Mouse (Mus musculus) midbrain, embryonic 16.5 days (tissue): ENCODE results near the gene Ccnd1. TPM values are rescaled to one million over a fixed set of nuclear protein-coding genes. Genes with fewer than 3 reads are reported as not detected.

ENCODE experiments used
- ATAC-seq: fragments of 200-750 bp; cut with Nextera tagmentation; 2 replicates; pipeline ENCODE4 v1.8.0; 2017; ENCODE audit warnings: moderate TSS enrichment
- H3K27ac ChIP-seq: fragments of 300-500 bp; sonication (generic); 2 replicates; pipeline ENCODE4 v1.5.1; 2014; ENCODE audit warnings: mild to moderate bottlenecking, low read length, mixed read lengths
- H3K27me3 ChIP-seq: fragments of 300-500 bp; sonication (generic); 2 replicates; pipeline ENCODE4 v1.6.1; 2014; ENCODE audit warnings: low read depth, low read length, mixed read lengths; ENCODE audit not compliant: control insufficient read depth, insufficient read depth
- H3K36me3 ChIP-seq: fragments of 300-500 bp; sonication (generic); 2 replicates; pipeline ENCODE4 v1.6.1; 2014; ENCODE audit warnings: mild to moderate bottlenecking, low read length, moderate library complexity, mixed read lengths; ENCODE audit not compliant: control insufficient read depth, insufficient read depth
- H3K4me1 ChIP-seq: fragments of 300-500 bp; sonication (generic); 2 replicates; pipeline ENCODE4 v1.6.1; 2014; ENCODE audit warnings: mild to moderate bottlenecking, low read length, mixed read lengths; ENCODE audit not compliant: control insufficient read depth, insufficient read depth
- H3K4me2 ChIP-seq: fragments of 300-500 bp; sonication (generic); 2 replicates; pipeline ENCODE4 v1.6.1; 2014; ENCODE audit warnings: mild to moderate bottlenecking, low read length, mixed read lengths
- H3K4me3 ChIP-seq: fragments of 300-500 bp; sonication (generic); 2 replicates; pipeline ENCODE4 v1.5.1; 2014; ENCODE audit warnings: low read depth, mild to moderate bottlenecking, low read length, moderate library complexity, mixed read lengths
- H3K9ac ChIP-seq: fragments of 300-500 bp; sonication (generic); 2 replicates; pipeline ENCODE4 v1.6.1; 2014; ENCODE audit warnings: low read depth, low read length, mixed read lengths
- H3K9me3 ChIP-seq: fragments of 300-500 bp; sonication (generic); replicated peaks from 2 replicates; pipeline ENCODE4 v1.6.1; 2014; ENCODE audit warnings: mild to moderate bottlenecking, low read length, mixed read lengths; ENCODE audit not compliant: control insufficient read depth, poor library complexity, severe bottlenecking
- WGBS: fragments of 180-500 bp; shearing (Covaris S2); extraction: QIAGEN DNeasy Blood & Tissue Kit; methylation state at CpG from one replicate; pipeline ENCODE4 v1.1.7; 2014; 5-methylcytosine and 5-hydroxymethylcytosine counted together
- polyA plus RNA-seq: library from polyadenylated mRNA; unstranded; fragments of >200 nt; fragmentation: Nextera tagmentation; extraction: Ambion mirVana; gene quantifications from 2 replicates; pipeline ENCODE4 v1.2.1, GENCODE M21; 2015

Gene Ccnd1
- polyA plus RNA-seq, 1 experiment from 2014 or later, result 21.5 TPM

DNA sequence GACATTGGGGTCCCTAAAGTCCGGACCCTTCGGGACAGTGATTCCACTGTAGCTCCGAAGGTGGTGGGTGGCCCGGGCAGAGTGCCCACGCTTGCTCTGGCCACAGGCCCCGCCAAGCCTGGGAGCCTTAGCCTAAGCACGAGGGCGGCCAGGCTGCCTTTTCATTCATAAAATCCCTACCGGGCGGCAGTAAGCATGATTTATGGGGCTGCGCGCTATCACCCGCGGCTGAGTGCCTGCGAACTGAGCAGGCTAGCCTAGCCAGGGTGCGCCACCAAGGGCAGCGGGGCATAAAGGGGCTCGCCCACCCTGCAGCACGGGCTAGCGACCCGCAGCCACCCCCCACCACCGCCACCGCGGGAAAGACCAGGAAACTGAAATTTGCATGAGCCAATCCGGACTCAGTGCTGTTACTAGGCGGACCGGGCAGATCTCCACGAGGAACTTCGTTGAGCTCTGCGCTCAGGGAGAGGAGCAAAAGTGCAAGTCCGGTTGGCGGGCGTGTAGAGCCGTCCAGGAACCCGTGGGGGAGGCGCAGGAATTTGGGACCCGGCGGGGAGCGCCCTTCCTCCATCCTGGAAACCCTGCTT lies 1.6 kb upstream of the Ccnd1 start:
- Histone ChIP-seq H3K4me2 (peak overlapping the region; percentile 99), H3K9ac (peak overlapping the region; percentile 55), H3K27ac (peak overlapping the region; percentile 72), H3K9me3 (no peaks in the 10 kb centered on the region), H3K4me3 (peak overlapping the region; percentile 42), H3K4me1 (peaks cover 51% of the 10 kb centered on the region), H3K36me3 (no peaks in the 10 kb centered on the region), H3K27me3 (peaks cover 42% of the 10 kb centered on the region)
- ATAC-seq, result peak; percentile 49
- under 1% methylated on average over 39 of the region's 39 CpGs for WGBS

- Histone ChIP-seq H3K9ac (no peak overlapping the region), H3K27ac (no peak overlapping the region; the same call in 1 of the 2 replicates), H3K9me3 (no peaks in the 10 kb centered on the region), H3K27me3 (peaks cover 42% of the 10 kb centered on the region), H3K36me3 (no peaks in the 10 kb centered on the region), H3K4me2 (peak overlapping the region; percentile 96), H3K4me3 (no peak overlapping the region; the same call in 1 of the 2 replicates), H3K4me1 (peaks cover 54% of the 10 kb centered on the region)
- no peak for ATAC-seq
- 2% methylated on average over 11 of the region's 11 CpGs for WGBS
Measured at GRCm38 (mm10) chr7:144940585-144940984, 860 bp upstream of the Ccnd1 start.

DNA sequence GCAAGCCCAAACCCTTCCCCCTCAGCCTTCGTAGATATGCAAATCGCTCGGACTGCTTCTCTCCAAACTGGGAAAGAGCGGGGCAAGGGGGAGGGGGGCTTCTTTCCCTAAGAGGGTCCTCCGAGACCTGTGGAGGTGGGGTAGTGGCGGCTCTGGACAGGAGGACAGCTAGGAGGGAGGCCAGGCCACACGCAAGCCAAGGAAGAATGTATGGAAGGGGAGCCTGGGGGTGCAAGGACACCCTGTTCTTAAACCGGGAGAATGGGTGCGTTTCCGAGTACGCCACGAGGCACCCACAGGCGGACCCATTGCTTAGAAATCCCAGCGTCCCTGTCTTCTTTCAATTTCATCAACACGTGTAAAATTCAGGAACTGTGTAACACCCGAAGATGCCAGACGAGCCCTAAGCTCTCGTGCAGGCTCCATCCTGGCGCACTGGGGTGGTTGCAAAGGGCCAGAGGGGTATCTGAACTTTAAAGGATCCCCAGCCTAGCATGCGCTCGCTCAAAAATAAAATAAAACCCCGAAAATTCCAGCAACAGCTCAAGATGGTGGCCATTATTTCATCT lies 362 bp upstream of the Ccnd1 start:
- no peaks in the 10 kb centered on the region for H3K9me3 ChIP-seq
- peaks cover 56% of the 10 kb centered on the region for H3K4me1 ChIP-seq
- H3K4me3 ChIP-seq, result peak overlapping the region; percentile 48
- peak overlapping the region; percentile 96 for H3K4me2 ChIP-seq
- H3K9ac ChIP-seq, result no peak overlapping the region
- H3K36me3 ChIP-seq, result no peaks in the 10 kb centered on the region
- 0% methylated on average over 22 of the region's 22 CpGs for WGBS
- ATAC-seq, result no peak
- H3K27me3 ChIP-seq, result peaks cover 42% of the 10 kb centered on the region
- H3K27ac ChIP-seq, result peak overlapping the region; percentile 7; the same call in 1 of the 2 replicates

DNA sequence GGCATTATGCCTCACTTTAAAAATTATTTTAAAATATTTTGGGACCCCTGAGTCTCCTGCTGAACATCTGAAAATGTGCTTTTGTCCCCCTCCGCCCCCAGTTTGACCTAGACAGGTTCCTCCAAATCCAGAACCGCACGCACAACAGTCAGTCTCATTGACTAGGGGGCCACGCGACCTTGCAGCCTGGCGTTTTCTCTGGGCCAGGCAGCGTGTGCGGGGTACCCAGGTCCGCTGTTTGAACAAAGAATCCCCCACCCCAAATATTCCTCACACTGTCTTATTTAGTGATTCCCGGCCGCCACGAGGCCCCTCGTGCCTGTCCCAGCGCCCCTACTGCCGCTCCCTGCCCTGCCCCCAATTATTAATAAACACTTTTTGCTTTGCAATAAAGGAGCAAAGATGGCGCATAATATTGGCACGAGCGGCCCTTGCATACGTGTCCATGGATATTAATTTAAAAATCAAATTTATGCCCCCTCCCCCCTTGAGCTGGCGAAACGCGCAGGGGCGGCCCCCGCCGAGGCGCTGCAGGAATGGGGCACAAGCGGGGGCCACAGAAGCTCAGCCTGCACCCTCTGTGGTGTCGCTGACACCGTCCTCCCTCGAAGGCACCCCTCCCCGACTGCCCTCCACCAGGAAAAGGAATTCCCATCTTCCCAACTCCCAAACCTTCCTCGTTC lies 923 bp downstream of the Ccnd1 start:
- Histone ChIP-seq H3K9me3 (no peaks in the 10 kb centered on the region), H3K4me1 (peaks cover 56% of the 10 kb centered on the region), H3K27me3 (peaks cover 42% of the 10 kb centered on the region), H3K27ac (no peak overlapping the region), H3K4me3 (peak overlapping the region; percentile 48), H3K4me2 (peak overlapping the region; percentile 96), H3K9ac (peak overlapping the region; percentile 66), H3K36me3 (no peaks in the 10 kb centered on the region)
- WGBS, result under 1% methylated on average over 32 of the region's 32 CpGs
- no peak for ATAC-seq

GRCm38 (mm10) chr7:144937899-144938517 lies 1.7 kb downstream of the Ccnd1 start:
- under 1% methylated on average over 39 of the region's 39 CpGs for WGBS
- no peak for ATAC-seq
- H3K27ac ChIP-seq, result no peak overlapping the region

DNA sequence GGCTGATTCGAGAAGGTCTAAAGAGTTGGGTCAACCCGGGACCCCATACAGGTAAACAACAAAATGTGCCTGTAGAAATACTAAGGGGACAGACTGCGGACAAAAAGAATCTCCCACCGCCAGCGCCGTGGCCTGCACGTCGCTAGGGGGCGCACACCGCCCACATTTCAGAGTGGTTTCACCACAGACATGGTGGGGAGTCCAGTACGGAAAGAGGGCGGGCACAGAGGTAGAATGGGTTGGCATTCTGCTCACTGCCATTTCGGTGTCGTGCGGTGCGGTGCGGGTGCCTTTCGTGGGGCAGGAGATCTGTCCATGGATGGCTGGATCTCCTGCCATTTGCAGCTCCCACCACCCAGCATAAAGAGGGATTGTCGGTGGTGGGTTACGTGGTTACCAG lies 2.2 kb downstream of the Ccnd1 start:
- H3K36me3 ChIP-seq, result no peaks in the 10 kb centered on the region
- 1% methylated on average over 20 of the region's 20 CpGs for WGBS
- H3K4me2 ChIP-seq, result peak overlapping the region; percentile 96
- peak overlapping the region; percentile 48 for H3K4me3 ChIP-seq
- ATAC-seq, result peak; percentile 54
- peaks cover 31% of the 10 kb centered on the region for H3K27me3 ChIP-seq
- no peak overlapping the region for H3K27ac ChIP-seq
- H3K4me1 ChIP-seq, result peaks cover 46% of the 10 kb centered on the region
- H3K9me3 ChIP-seq, result no peaks in the 10 kb centered on the region
- H3K9ac ChIP-seq, result peak overlapping the region; percentile 66

More at GRCm38 (mm10) chr7:144937899-144938517, 1.7 kb downstream of the Ccnd1 start:
- Histone ChIP-seq H3K4me3 (peak overlapping the region; percentile 48), H3K27me3 (peaks cover 36% of the 10 kb centered on the region), H3K9ac (peak overlapping the region; percentile 66), H3K4me1 (peaks cover 52% of the 10 kb centered on the region), H3K9me3 (no peaks in the 10 kb centered on the region), H3K36me3 (no peaks in the 10 kb centered on the region), H3K4me2 (peak overlapping the region; percentile 96)

DNA sequence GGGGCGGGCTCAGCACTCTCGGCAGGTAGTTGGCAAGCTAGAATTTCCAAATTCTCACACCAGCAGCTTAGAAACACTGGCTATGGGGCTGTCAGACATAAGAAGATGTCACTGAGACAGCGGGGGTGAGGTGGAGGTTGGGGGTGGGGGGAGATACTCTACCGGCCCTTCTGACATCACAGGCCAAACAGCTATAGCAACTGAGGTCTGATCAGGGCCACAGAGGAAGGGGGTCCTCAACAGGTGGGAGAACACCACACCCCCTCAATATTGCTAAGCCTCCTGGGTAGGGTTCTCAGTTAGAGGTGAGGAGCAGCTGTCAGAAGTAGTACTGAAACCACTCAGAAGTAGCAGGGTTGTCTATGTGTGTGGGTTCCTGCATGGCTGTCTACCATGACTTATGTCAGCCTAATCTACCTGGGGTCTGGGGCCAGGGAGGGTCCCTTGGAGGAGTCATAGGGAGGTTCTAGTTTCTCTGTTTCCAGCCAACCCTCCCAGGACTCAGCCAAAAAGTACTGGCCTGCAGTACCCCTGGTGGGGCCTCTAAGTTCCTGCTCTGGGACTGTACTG lies 3.3 kb downstream of the Ccnd1 start:
- ATAC-seq, result no peak
- H3K4me1 ChIP-seq, result peaks cover 37% of the 10 kb centered on the region
- H3K27ac ChIP-seq, result no peak overlapping the region
- H3K27me3 ChIP-seq, result peaks cover 22% of the 10 kb centered on the region
- H3K9me3 ChIP-seq, result no peaks in the 10 kb centered on the region
- H3K4me2 ChIP-seq, result 0 out of 2 replicates have a peak overlapping the region, but pooled peaks have one; percentile 96
- WGBS, result 77% methylated on average over 4 of the region's 4 CpGs
- H3K4me3 ChIP-seq, result no peak overlapping the region
- H3K36me3 ChIP-seq, result no peaks in the 10 kb centered on the region
- H3K9ac ChIP-seq, result peak overlapping the region; percentile 41; the same call in 1 of the 2 replicates

GRCm38 (mm10) chr7:144935563-144935962 lies 4.2 kb downstream of the Ccnd1 start:
- H3K4me1 ChIP-seq, result peaks cover 32% of the 10 kb centered on the region
- H3K27ac ChIP-seq, result no peak overlapping the region
- no peak overlapping the region for H3K4me3 ChIP-seq
- peaks cover 18% of the 10 kb centered on the region for H3K27me3 ChIP-seq
- 52% methylated on average over 5 of the region's 5 CpGs for whole genome bisulfite sequencing
- H3K4me2 ChIP-seq, result no peak overlapping the region
- ATAC-seq, result 0 out of 2 replicates have a peak, but pooled peaks have one; percentile 5
- H3K9me3 ChIP-seq, result no peaks in the 10 kb centered on the region
- H3K36me3 ChIP-seq, result no peaks in the 10 kb centered on the region
- peak overlapping the region; percentile 41; the same call in 1 of the 2 replicates for H3K9ac ChIP-seq
